Mouse (Mus musculus) kidney, adult 2 months (tissue): ENCODE measurements at regions not wholly inside any gene's neighbourhood (a gene's known extent, or its start where the extent isn't known, plus 50 kb on each side); places are given as distances from the start of the nearest gene placed in this dataset.

Source experiments
- DNase-seq: peaks from one replicate; pipeline ENCODE4 v3.0.0; 2021
- H3K27ac ChIP-seq: fragments of 200-500 bp; 2 replicates; pipeline ENCODE4 v1.5.1; 2012; ENCODE audit warnings: low read depth, low read length, control low read depth, inconsistent platforms; ENCODE audit not compliant: insufficient read depth
- H3K27me3 ChIP-seq: fragments of 200-500 bp; replicated peaks from 2 replicates; pipeline ENCODE4 v1.6.1; 2012; ENCODE audit warnings: mild to moderate bottlenecking, moderate library complexity, low read length, inconsistent platforms; ENCODE audit not compliant: control insufficient read depth, insufficient read depth
- H3K36me3 ChIP-seq: fragments of 200-500 bp; 2 replicates; pipeline ENCODE4 v1.6.1; 2012; ENCODE audit warnings: mild to moderate bottlenecking, moderate library complexity, low read length, inconsistent platforms; ENCODE audit not compliant: control insufficient read depth, insufficient read depth
- H3K4me1 ChIP-seq: fragments of 200-500 bp; 2 replicates; pipeline ENCODE4 v1.6.1; 2011; ENCODE audit warnings: low read length; ENCODE audit not compliant: control insufficient read depth, insufficient read depth
- H3K4me3 ChIP-seq: fragments of 200-500 bp; 2 replicates; pipeline ENCODE4 v1.5.1; 2011; ENCODE audit warnings: mild to moderate bottlenecking, low read depth, low read length, control low read depth; ENCODE audit not compliant: insufficient read depth
- CTCF ChIP-seq: fragments of 200-500 bp; conservative IDR thresholded peaks from 2 replicates; pipeline ENCODE4 v1.5.1; 2011; ENCODE audit warnings: low read depth, mild to moderate bottlenecking, control low read depth, low read length, moderate library complexity, mixed read lengths; ENCODE audit not compliant: insufficient read depth, insufficient read length
- POLR2A ChIP-seq: fragments of 200-500 bp; IDR thresholded peaks from one replicate; pipeline ENCODE4 v1.6.1; 2011; ENCODE audit warnings: low read depth, low read length, control low read depth
- WGBS: fragments of 180-500 bp; shearing (Covaris S2); methylation state at CpG from one replicate; pipeline ENCODE4 v1.1.7; 2018; 5-methylcytosine and 5-hydroxymethylcytosine counted together

DNA sequence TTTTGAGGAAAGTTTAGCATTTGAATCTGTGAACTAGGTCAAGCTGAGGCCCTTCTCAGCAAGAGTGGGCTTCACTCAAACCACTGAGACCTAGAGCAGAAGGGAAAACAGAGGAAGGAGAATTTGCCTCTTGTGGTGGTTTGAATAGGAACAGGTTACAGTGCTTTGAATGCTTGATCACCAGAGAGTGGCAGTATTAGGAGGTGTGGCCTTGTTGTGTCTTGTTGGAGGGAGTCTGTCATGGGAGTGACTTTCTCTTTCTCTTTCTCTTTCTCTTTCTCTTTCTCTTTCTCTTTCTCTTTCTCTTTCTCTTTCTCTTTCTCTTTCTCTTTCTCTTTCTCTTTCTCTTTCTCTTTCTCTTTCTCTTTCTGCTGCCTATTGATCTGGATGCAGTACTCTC is 94.0 kb upstream of the Ralgapa2 start:
- H3K27ac ChIP-seq: no peak overlapping the region
- no peak overlapping the region for H3K4me3 ChIP-seq
- H3K4me1 ChIP-seq: no peaks in the 10 kb centered on the region
- no peaks in the 10 kb centered on the region for H3K36me3 ChIP-seq
- no peak for DNase-seq
- no peaks in the 10 kb centered on the region for H3K27me3 ChIP-seq
- TF ChIP-seq CTCF (no peak), POLR2A (no peak)

DNA sequence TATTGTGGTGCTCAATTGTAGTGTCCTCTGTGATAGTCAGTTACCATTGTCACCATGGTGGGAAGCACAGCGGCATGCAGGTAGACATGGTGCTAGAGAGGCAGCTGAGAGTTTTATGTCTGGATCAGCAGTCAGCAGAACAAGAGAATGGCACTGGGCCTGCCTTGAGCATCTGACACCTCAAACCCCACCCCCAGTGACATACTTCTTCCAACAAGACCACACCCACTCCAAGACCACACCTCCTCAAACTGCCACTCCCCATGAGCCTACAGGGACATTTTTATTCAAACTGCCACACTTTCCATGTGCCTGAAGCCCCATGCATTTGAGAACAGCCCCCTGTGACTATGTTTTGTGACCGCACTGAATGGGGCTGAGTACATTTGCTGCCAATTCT is 98.8 kb upstream of the Ralgapa2 start:
- 98% methylated on average over 2 of the region's 2 CpGs for WGBS
- no peaks in the 10 kb centered on the region for H3K4me1 ChIP-seq

GRCm38 (mm10) chr2:146611886-146612521 is 99.9 kb upstream of the Ralgapa2 start:
- no peaks in the 10 kb centered on the region for H3K27me3 ChIP-seq
- peak; percentile 70 for DNase-seq
- 42% methylated on average over 6 of the region's 6 CpGs for WGBS
- no peak for TF ChIP-seq POLR2A
- TF ChIP-seq CTCF: peak; percentile 81
- no peaks in the 10 kb centered on the region for H3K36me3 ChIP-seq
- no peak overlapping the region for H3K4me3 ChIP-seq
- H3K4me1 ChIP-seq: no peaks in the 10 kb centered on the region
- H3K27ac ChIP-seq: no peak overlapping the region

More for the DNA sequence above, 98.8 kb upstream of the Ralgapa2 start:
- no peaks in the 10 kb centered on the region for H3K27me3 ChIP-seq
- H3K27ac ChIP-seq: no peak overlapping the region
- TF ChIP-seq CTCF: no peak
- no peak for TF ChIP-seq POLR2A
- no peak overlapping the region for H3K4me3 ChIP-seq
- H3K36me3 ChIP-seq: no peaks in the 10 kb centered on the region
- no peak for DNase-seq

GRCm38 (mm10) chr2:146612522-146613288 is 100.6 kb upstream of the Ralgapa2 start:
- Histone ChIP-seq H3K27ac (no peak overlapping the region), H3K4me3 (no peak overlapping the region), H3K27me3 (no peaks in the 10 kb centered on the region), H3K4me1 (no peaks in the 10 kb centered on the region), H3K36me3 (no peaks in the 10 kb centered on the region)
- TF ChIP-seq POLR2A (no peak), CTCF (peak; percentile 75)
- WGBS: 7% methylated on average over 20 of the region's 20 CpGs
- peak; percentile 54 for DNase-seq

DNA sequence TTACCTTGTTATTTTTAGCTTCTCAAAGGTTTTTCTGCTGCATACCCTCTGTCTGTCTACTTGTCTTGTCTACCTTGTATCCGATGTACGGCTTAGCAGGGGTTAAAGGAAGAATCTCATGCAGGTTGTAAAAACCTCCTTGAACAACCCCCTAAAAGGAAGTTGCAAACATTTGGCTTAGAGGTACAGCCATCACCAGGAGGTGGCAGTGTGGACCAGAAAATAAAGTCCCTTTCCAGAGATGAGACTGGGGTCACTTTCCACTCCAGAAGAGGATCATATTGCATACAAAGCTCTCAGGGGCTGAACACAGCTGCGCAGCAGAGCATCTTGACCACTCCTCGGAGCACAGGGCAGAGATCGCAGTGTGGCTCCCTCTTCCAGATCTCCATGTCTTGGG is 109.0 kb upstream of the Ralgapa2 start:
- Histone ChIP-seq H3K4me1 (no peaks in the 10 kb centered on the region), H3K27me3 (no peaks in the 10 kb centered on the region), H3K4me3 (no peak overlapping the region), H3K27ac (no peak overlapping the region), H3K36me3 (no peaks in the 10 kb centered on the region)
- 4% methylated on average over 5 of the region's 5 CpGs for WGBS
- peak; percentile 39; the same call in 1 of the 2 replicates for TF ChIP-seq CTCF
- no peak for TF ChIP-seq POLR2A
- DNase-seq: peak; percentile 22

GRCm38 (mm10) chr2:146623052-146623451 is 110.9 kb upstream of the Ralgapa2 start:
- Histone ChIP-seq H3K4me1 (no peaks in the 10 kb centered on the region), H3K4me3 (no peak overlapping the region), H3K27ac (no peak overlapping the region), H3K27me3 (no peaks in the 10 kb centered on the region), H3K36me3 (no peaks in the 10 kb centered on the region)
- TF ChIP-seq CTCF (no peak), POLR2A (no peak)
- DNase-seq: no peak
- WGBS: 93% methylated on average over 1 of the region's 1 CpGs

- DNase-seq: no peak
- no peak overlapping the region for H3K27ac ChIP-seq
- H3K36me3 ChIP-seq: no peaks in the 10 kb centered on the region
- no peak overlapping the region for H3K4me3 ChIP-seq
- WGBS: 67% methylated on average over 5 of the region's 5 CpGs
- H3K4me1 ChIP-seq: no peaks in the 10 kb centered on the region
- H3K27me3 ChIP-seq: no peaks in the 10 kb centered on the region
- TF ChIP-seq POLR2A (no peak), CTCF (no peak)
Measured at GRCm38 (mm10) chr2:146624207-146624606, 112.1 kb upstream of the Ralgapa2 start.
